Mouse (Mus musculus) liver, postnatal 0 days (tissue): ENCODE results near the gene Tmtc4. TPM values are rescaled to one million over a fixed set of nuclear protein-coding genes. Genes with fewer than 3 reads are reported as not detected.
A peak's percentile ranks its signal among the peaks of the same experiment; 100 is the strongest.

Experiments
- ATAC-seq: fragments of 200-750 bp; cut with Nextera tagmentation; 2 replicates; pipeline ENCODE4 v1.8.0; 2017; ENCODE audit warnings: mild to moderate bottlenecking, moderate library complexity
- DNase-seq: peaks from one replicate; pipeline ENCODE4 v3.0.0-alpha.2; 2016
- H3K27ac ChIP-seq: fragments of 300-500 bp; sonication (generic); 2 replicates; pipeline ENCODE4 v1.5.1; 2014; ENCODE audit warnings: antibody characterized with exemption, moderate library complexity, mild to moderate bottlenecking, low read depth
- H3K27me3 ChIP-seq: fragments of 300-500 bp; sonication (generic); 2 replicates; pipeline ENCODE4 v1.6.1; 2014; ENCODE audit warnings: low read length, control low read depth, mixed read lengths; ENCODE audit not compliant: insufficient read depth
- H3K36me3 ChIP-seq: fragments of 300-500 bp; sonication (generic); replicated peaks from 2 replicates; pipeline ENCODE4 v1.6.1; 2014; ENCODE audit warnings: mild to moderate bottlenecking, control low read depth, low read length, moderate library complexity, mixed read lengths; ENCODE audit not compliant: insufficient read depth
- H3K4me1 ChIP-seq: fragments of 300-500 bp; sonication (generic); 2 replicates; pipeline ENCODE4 v1.6.1; 2014; ENCODE audit warnings: antibody characterized with exemption, mild to moderate bottlenecking, control low read depth; ENCODE audit not compliant: insufficient read depth
- H3K4me2 ChIP-seq: fragments of 300-500 bp; sonication (generic); 2 replicates; pipeline ENCODE4 v1.6.1; 2014; ENCODE audit warnings: low read depth, mild to moderate bottlenecking, low read length, moderate library complexity, mixed read lengths
- H3K4me3 ChIP-seq: fragments of 300-500 bp; sonication (generic); 2 replicates; pipeline ENCODE4 v1.5.1; 2014; ENCODE audit warnings: low read depth, low read length
- H3K9ac ChIP-seq: fragments of 300-500 bp; sonication (generic); replicated peaks from 2 replicates; pipeline ENCODE4 v1.6.1; 2014; ENCODE audit warnings: mild to moderate bottlenecking, moderate library complexity
- H3K9me3 ChIP-seq: fragments of 300-500 bp; sonication (generic); 2 replicates; pipeline ENCODE4 v1.6.1; 2016; ENCODE audit warnings: mild to moderate bottlenecking, control low read depth, low read length, mixed read lengths
- CTCF ChIP-seq: sonication (generic); IDR thresholded peaks from 2 replicates; pipeline ENCODE4 v1.5.1; 2016; ENCODE audit warnings: antibody characterized with exemption, low read depth
- EP300 ChIP-seq: IDR thresholded peaks from 2 replicates; pipeline ENCODE4 v1.6.1; 2016; ENCODE audit warnings: antibody characterized with exemption, low read depth, mild to moderate bottlenecking
- WGBS: fragments of 180-500 bp; shearing (Covaris S2); extraction: QIAGEN DNeasy Blood & Tissue Kit; methylation state at CpG from one replicate; pipeline ENCODE4 v1.1.7; 2014; ENCODE audit not compliant: insufficient replicate concordance; 5-methylcytosine and 5-hydroxymethylcytosine counted together
- polyA plus RNA-seq: library from polyadenylated mRNA; unstranded; fragments of >200 nt; fragmentation: Nextera tagmentation; extraction: Ambion mirVana; gene quantifications from 2 replicates; pipeline ENCODE4 v1.2.1, GENCODE M21; 2015

Gene Tmtc4
- polyA plus RNA-seq, result 1.5 and 1.8 TPM in 2 replicates

DNA sequence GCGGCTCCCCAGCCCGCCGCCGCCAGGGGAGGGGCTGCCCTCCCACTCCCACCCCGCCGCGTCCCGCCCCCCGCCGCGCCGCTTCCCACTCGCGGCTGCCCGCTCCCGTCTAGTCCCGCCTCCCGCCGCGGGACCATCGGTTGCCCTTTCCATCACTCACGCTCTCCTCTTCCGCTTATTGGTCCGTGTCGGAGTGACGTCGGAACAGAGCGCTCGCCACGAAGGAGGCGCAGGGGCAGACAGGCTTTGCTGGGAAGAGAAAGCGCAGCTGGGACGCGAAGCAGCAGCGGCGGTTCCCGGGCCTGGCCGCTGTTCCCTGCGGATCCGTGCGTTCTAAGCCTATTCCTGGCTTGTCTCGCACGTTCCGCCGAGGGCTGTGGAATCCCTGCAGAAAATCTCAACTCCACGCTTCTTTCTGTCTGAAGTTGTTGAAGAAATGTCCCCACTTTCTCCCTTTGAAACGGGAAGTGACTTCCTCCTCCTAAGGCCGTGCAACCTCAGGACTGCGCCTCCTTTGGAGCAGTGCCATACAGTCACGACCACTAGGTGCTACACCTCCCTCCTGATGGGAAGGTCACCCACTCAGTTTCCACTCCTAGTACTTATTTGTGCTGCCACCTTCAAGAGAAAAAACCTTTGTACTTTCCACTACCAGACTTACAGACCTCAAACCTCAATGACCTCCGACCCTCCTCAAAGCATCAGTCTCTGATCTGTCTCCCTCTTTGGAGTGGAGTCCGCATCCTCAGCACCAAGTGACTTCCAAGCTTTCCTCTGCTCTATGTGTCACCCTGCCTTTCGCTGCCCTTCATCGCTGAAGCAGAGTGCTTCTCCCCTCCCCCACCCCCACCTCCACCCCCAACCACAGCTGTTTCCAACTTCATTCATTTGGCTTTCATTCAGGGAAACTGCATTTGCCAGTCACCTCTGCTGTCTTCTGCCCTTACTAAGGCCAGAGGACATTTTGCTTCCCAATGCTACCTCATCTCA is at the start of gene Tmtc4:
TSS of gene Tmtc4 (minus strand) at position 810 of the 990 bp plus-strand sequence.
- Histone ChIP-seq H3K36me3 (no peaks in the 10 kb centered on the region), H3K9ac (peak within 1 kb of the TSS; percentile 69), H3K4me3 (peak within 1 kb of the TSS; percentile 68), H3K4me2 (peak within 1 kb of the TSS; percentile 98), H3K27ac (peak within 1 kb of the TSS; percentile 58; the same call in 1 of the 2 replicates), H3K4me1 (peaks cover 7% of the 10 kb centered on the region), H3K27me3 (no peaks in the 10 kb centered on the region), H3K9me3 (no peaks in the 10 kb centered on the region)
- DNase-seq (peak; percentile 90), ATAC-seq (peak; percentile 96)
- under 1% methylated on average over 51 of the region's 54 CpGs for WGBS
- TF ChIP-seq EP300 (no peak), CTCF (peak; percentile 31; the same call in 1 of the 2 replicates)

DNA sequence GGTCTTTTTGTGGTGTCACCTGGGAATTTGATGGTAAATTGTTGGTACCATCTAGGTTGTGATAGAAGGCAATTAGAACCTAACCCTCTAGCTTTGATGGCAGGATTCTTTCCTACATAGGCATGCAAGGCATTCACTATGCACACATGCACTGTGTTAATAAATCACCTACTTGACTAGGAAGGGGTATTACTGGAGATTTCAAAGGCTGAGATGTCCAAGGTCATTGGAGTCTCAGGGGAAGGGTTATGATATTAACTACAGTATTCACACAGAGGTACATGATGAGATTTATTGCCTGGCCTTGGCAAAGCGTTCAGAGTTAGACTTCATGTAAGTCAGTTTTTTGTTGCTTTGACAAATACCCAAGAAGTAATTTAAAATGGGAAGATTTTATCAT is 48.6 kb upstream of the Tmtc4 start:
- Histone ChIP-seq H3K4me2 (no peak overlapping the region), H3K4me3 (no peak overlapping the region), H3K27me3 (no peaks in the 10 kb centered on the region), H3K27ac (no peak overlapping the region), H3K4me1 (no peaks in the 10 kb centered on the region), H3K36me3 (no peaks in the 10 kb centered on the region), H3K9ac (no peak overlapping the region), H3K9me3 (peaks cover 4% of the 10 kb centered on the region)
- 77% methylated on average over 1 of the region's 1 CpGs for WGBS
- ATAC-seq (no peak), DNase-seq (no peak)
- TF ChIP-seq EP300 (no peak), CTCF (no peak)

DNA sequence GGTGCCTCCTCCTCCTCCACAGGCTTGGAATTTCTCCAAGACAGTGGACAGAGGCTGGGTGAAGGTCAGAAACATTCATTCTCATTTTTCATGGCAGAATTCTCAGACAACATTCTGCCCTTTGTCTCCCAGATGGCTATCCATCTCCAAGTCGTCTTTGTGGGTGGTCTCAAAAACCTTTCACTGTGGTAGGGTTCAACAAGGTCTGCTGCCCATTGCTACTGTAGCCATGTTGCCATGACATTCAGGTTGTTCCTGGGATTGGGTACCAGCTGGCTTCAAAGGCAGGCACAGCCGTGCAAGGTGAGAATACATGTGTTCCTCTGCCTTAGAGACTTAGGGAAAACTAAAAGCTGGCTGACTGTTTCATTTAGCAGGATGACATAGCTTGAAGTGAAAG is 44.0 kb upstream of the Tmtc4 start:
- Histone ChIP-seq H3K27ac (no peak overlapping the region), H3K27me3 (no peaks in the 10 kb centered on the region), H3K4me1 (no peaks in the 10 kb centered on the region), H3K36me3 (no peaks in the 10 kb centered on the region), H3K4me2 (no peak overlapping the region), H3K9ac (no peak overlapping the region), H3K4me3 (no peak overlapping the region), H3K9me3 (peaks cover 4% of the 10 kb centered on the region)
- WGBS, result 64% methylated on average over 2 of the region's 2 CpGs
- no peak for DNase-seq
- ATAC-seq, result no peak
- TF ChIP-seq EP300 (no peak), CTCF (no peak)

DNA sequence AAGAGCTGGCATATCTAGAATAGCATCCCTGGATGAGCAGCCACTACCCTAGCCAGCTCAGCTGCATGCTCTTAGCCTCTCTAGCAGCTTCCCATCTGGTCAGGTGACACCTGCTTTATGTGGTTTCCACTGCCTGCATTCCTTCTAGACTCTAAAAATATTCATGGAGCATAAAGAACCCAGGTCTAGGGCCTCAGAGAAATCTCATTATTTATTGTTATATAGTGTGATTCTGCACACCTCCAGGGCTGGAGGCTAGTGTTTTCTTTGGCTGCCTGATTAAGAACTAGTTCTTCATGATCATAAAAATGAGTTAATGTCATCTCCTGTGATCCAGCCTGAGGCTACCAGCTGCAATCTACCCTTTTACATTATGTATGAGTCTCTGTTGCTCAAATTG is 39.1 kb upstream of the Tmtc4 start:
- DNase-seq, result no peak
- H3K9me3 ChIP-seq, result no peaks in the 10 kb centered on the region
- TF ChIP-seq CTCF (no peak), EP300 (no peak)
- H3K4me2 ChIP-seq, result no peak overlapping the region
- H3K4me1 ChIP-seq, result no peaks in the 10 kb centered on the region
- no peaks in the 10 kb centered on the region for H3K27me3 ChIP-seq
- H3K4me3 ChIP-seq, result no peak overlapping the region
- ATAC-seq, result no peak
- no peaks in the 10 kb centered on the region for H3K36me3 ChIP-seq
- H3K27ac ChIP-seq, result no peak overlapping the region
- H3K9ac ChIP-seq, result no peak overlapping the region

DNA sequence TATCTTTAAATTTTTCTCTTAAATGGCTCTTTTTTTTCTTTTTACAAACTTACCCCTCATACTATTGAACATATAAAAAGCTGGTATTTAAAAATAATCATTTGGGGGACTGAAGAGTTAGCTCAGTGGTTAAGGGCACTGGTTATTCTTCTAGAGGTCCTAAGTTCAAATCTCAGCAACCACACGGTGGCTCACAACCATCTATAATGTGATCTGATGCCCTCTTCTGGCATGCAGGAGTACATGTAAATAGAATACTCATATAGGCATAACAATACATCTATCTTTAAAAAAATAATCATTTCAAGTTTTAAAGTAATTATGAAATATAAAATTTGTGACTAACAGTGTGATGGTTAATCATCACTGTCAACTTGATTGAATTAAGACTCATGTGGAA is 32.5 kb upstream of the Tmtc4 start:
- no peak for ATAC-seq
- no peak overlapping the region for H3K4me2 ChIP-seq
- no peak for DNase-seq
- TF ChIP-seq EP300 (no peak), CTCF (no peak)
- H3K9ac ChIP-seq, result no peak overlapping the region
- H3K4me3 ChIP-seq, result no peak overlapping the region
- WGBS, result 64% methylated on average over 1 of the region's 1 CpGs
- H3K36me3 ChIP-seq, result no peaks in the 10 kb centered on the region
- H3K4me1 ChIP-seq, result no peaks in the 10 kb centered on the region
- no peak overlapping the region for H3K27ac ChIP-seq
- H3K9me3 ChIP-seq, result no peaks in the 10 kb centered on the region
- no peaks in the 10 kb centered on the region for H3K27me3 ChIP-seq

DNA sequence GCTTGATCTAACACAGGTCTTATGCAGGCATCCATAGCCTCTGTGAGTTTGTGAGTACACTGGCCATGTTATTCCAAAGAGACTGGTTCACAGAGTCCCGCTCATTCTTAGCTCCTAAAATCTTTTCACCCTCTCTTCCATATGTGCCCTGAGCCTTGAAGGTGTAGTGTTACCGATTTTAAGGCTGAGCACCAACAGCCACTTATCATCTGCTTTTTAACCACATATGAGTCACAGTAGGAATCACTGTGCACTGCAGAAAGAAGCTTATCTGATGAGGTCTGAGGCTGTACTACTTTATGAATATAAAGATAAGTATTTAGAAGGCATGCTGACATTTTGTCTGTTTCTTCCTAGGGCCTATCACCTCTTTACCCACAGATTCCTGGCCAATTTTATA is 31.9 kb upstream of the Tmtc4 start:
- no peak overlapping the region for H3K27ac ChIP-seq
- H3K36me3 ChIP-seq, result no peaks in the 10 kb centered on the region
- H3K4me2 ChIP-seq, result no peak overlapping the region
- TF ChIP-seq EP300, result no peak
- TF ChIP-seq CTCF, result no peak
- H3K4me1 ChIP-seq, result no peaks in the 10 kb centered on the region
- no peak for DNase-seq
- no peak for ATAC-seq
- no peak overlapping the region for H3K4me3 ChIP-seq
- H3K27me3 ChIP-seq, result no peaks in the 10 kb centered on the region
- 55% methylated on average over 2 of the region's 2 CpGs for WGBS
- H3K9ac ChIP-seq, result no peak overlapping the region
- no peaks in the 10 kb centered on the region for H3K9me3 ChIP-seq
